Mouse (Mus musculus): ENCODE measurements around the gene Hmmr. TPM values are rescaled to one million over a fixed set of nuclear protein-coding genes. Genes with fewer than 3 reads are reported as not detected.
A peak's percentile ranks its signal among the peaks of the same experiment; 100 is the strongest.
"Not testable (repeated sequence)": the region's sequence is repeated elsewhere in the genome, so short reads cannot be mapped to it uniquely, and the experiment has no call there.

Hmmr gene
- total RNA-seq, 1 experiment = 108 TPM

GRCm38 (mm10) chr11:40732997-40733338 lies 254 bp downstream of the Hmmr start:
- peak overlapping the region; percentile 90 for H3K9ac ChIP-seq (ENCODE audit: insufficient read depth, low read depth, low read length, poor library complexity, severe bottlenecking)
- TF ChIP-seq HCFC1 (IDR thresholded peaks at IDR 0.05; ENCODE audit: borderline replicate concordance, insufficient read depth, low read length) (no peak), CHD2 (IDR thresholded peaks at IDR 0.05; ENCODE audit: low read depth, low read length) (no peak), ZNF384 (IDR thresholded peaks at IDR 0.05; ENCODE audit: low read depth, low read length) (no peak), ZC3H11A (IDR thresholded peaks at IDR 0.05; ENCODE audit: borderline replicate concordance, low read depth, low read length) (no peak), MAFK (IDR thresholded peaks at IDR 0.05; ENCODE audit: insufficient read depth, low read depth, low read length) (no peak)
- H3K4me1 ChIP-seq (ENCODE audit: control insufficient read depth in 2 of 2, insufficient read depth in 2 of 2, low read length in 2 of 2, poor library complexity in 1 of 2) = peaks cover 0 to 4% of the 10 kb centered on the region in 2 experiments; a peak in 1 of 4 replicates
- peak overlapping the region; percentile 76 to 83 for H3K4me3 ChIP-seq (ENCODE audit: insufficient read depth in 1 of 2, low read depth in 1 of 2, low read length in 2 of 2, poor library complexity in 1 of 2, severe bottlenecking in 1 of 2)
- peaks cover 13% of the 10 kb centered on the region for H3K36me3 ChIP-seq (ENCODE audit: control insufficient read depth, insufficient read depth, low read length, poor library complexity, severe bottlenecking)
- in situ Hi-C loops (cut with MboI; ENCODE audit: low sequenced_read_pairs in 2 of 2, unreplicated experiment in 2 of 2) = no loop called here
- peak overlapping the region; percentile 63; the same call in 1 of the 2 replicates for H3K27ac ChIP-seq (ENCODE audit: insufficient read depth, low read depth, low read length, poor library complexity, severe bottlenecking)
- H3K9me3 ChIP-seq (ENCODE audit: control insufficient read depth, insufficient read depth, low read depth, low read length) = no peaks in the 10 kb centered on the region
- no peak for DNase-seq (ENCODE audit: low read depth, low spot score)

GRCm38 (mm10) chr11:40718324-40718723 lies 14.9 kb downstream of the Hmmr start:
- H3K36me3 ChIP-seq (ENCODE audit: control insufficient read depth, insufficient read depth, low read length, poor library complexity, severe bottlenecking) = peaks cover 42% of the 10 kb centered on the region
- H3K9ac ChIP-seq (ENCODE audit: insufficient read depth, low read depth, low read length, poor library complexity, severe bottlenecking) = no peak overlapping the region
- no peak overlapping the region for H3K4me3 ChIP-seq (ENCODE audit: insufficient read depth in 1 of 2, low read depth in 1 of 2, low read length in 2 of 2, poor library complexity in 1 of 2, severe bottlenecking in 1 of 2)
- no peak for DNase-seq (ENCODE audit: low read depth, low spot score)
- no peaks in the 10 kb centered on the region for H3K9me3 ChIP-seq (ENCODE audit: control insufficient read depth, insufficient read depth, low read depth, low read length)
- TF ChIP-seq MAFK (IDR thresholded peaks at IDR 0.05; ENCODE audit: insufficient read depth, low read depth, low read length) (no peak), CHD2 (IDR thresholded peaks at IDR 0.05; ENCODE audit: low read depth, low read length) (no peak), ZC3H11A (IDR thresholded peaks at IDR 0.05; ENCODE audit: borderline replicate concordance, low read depth, low read length) (no peak), ZNF384 (IDR thresholded peaks at IDR 0.05; ENCODE audit: low read depth, low read length) (no peak), HCFC1 (IDR thresholded peaks at IDR 0.05; ENCODE audit: borderline replicate concordance, insufficient read depth, low read length) (no peak)
- H3K4me1 ChIP-seq (ENCODE audit: control insufficient read depth in 2 of 2, insufficient read depth in 2 of 2, low read length in 2 of 2, poor library complexity in 1 of 2) = no peaks in the 10 kb centered on the region
- no peak overlapping the region for H3K27ac ChIP-seq (ENCODE audit: insufficient read depth, low read depth, low read length, poor library complexity, severe bottlenecking)
- in situ Hi-C loops (cut with MboI; ENCODE audit: low sequenced_read_pairs in 2 of 2, unreplicated experiment in 2 of 2) = no loop called here

GRCm38 (mm10) chr11:40715524-40715923 lies 17.7 kb downstream of the Hmmr start:
- no peak for DNase-seq (ENCODE audit: low read depth, low spot score)
- H3K4me3 ChIP-seq (ENCODE audit: insufficient read depth in 1 of 2, low read depth in 1 of 2, low read length in 2 of 2, poor library complexity in 1 of 2, severe bottlenecking in 1 of 2) = no peak overlapping the region
- in situ Hi-C loops (cut with MboI; ENCODE audit: low sequenced_read_pairs in 2 of 2, unreplicated experiment in 2 of 2) = no loop called here
- H3K36me3 ChIP-seq (ENCODE audit: control insufficient read depth, insufficient read depth, low read length, poor library complexity, severe bottlenecking) = peaks cover 33% of the 10 kb centered on the region
- H3K27ac ChIP-seq (ENCODE audit: insufficient read depth, low read depth, low read length, poor library complexity, severe bottlenecking) = no peak overlapping the region
- H3K4me1 ChIP-seq (ENCODE audit: control insufficient read depth in 2 of 2, insufficient read depth in 2 of 2, low read length in 2 of 2, poor library complexity in 1 of 2) = no peaks in the 10 kb centered on the region
- no peaks in the 10 kb centered on the region for H3K9me3 ChIP-seq (ENCODE audit: control insufficient read depth, insufficient read depth, low read depth, low read length)
- no peak for TF ChIP-seq ZC3H11A (IDR thresholded peaks at IDR 0.05; ENCODE audit: borderline replicate concordance, low read depth, low read length)
- TF ChIP-seq HCFC1 (IDR thresholded peaks at IDR 0.05; ENCODE audit: borderline replicate concordance, insufficient read depth, low read length) = no peak
- TF ChIP-seq ZNF384 (IDR thresholded peaks at IDR 0.05; ENCODE audit: low read depth, low read length) = no peak
- TF ChIP-seq CHD2 (IDR thresholded peaks at IDR 0.05; ENCODE audit: low read depth, low read length) = no peak
- TF ChIP-seq MAFK (IDR thresholded peaks at IDR 0.05; ENCODE audit: insufficient read depth, low read depth, low read length) = no peak
- H3K9ac ChIP-seq (ENCODE audit: insufficient read depth, low read depth, low read length, poor library complexity, severe bottlenecking) = no peak overlapping the region

- Histone ChIP-seq H3K27ac (ENCODE audit: insufficient read depth, low read depth, low read length, poor library complexity, severe bottlenecking) (no peak overlapping the region), H3K4me1 (ENCODE audit: control insufficient read depth in 2 of 2, insufficient read depth in 2 of 2, low read length in 2 of 2, poor library complexity in 1 of 2) (no peaks in the 10 kb centered on the region), H3K9ac (ENCODE audit: insufficient read depth, low read depth, low read length, poor library complexity, severe bottlenecking) (no peak overlapping the region), H3K36me3 (ENCODE audit: control insufficient read depth, insufficient read depth, low read length, poor library complexity, severe bottlenecking) (peaks cover 36% of the 10 kb centered on the region), H3K9me3 (ENCODE audit: control insufficient read depth, insufficient read depth, low read depth, low read length) (no peaks in the 10 kb centered on the region), H3K4me3 (ENCODE audit: insufficient read depth in 1 of 2, low read depth in 1 of 2, low read length in 2 of 2, poor library complexity in 1 of 2, severe bottlenecking in 1 of 2) (no peak overlapping the region)
- TF ChIP-seq ZNF384 (IDR thresholded peaks at IDR 0.05; ENCODE audit: low read depth, low read length) (no peak), ZC3H11A (IDR thresholded peaks at IDR 0.05; ENCODE audit: borderline replicate concordance, low read depth, low read length) (no peak), HCFC1 (IDR thresholded peaks at IDR 0.05; ENCODE audit: borderline replicate concordance, insufficient read depth, low read length) (no peak), CHD2 (IDR thresholded peaks at IDR 0.05; ENCODE audit: low read depth, low read length) (no peak), MAFK (IDR thresholded peaks at IDR 0.05; ENCODE audit: insufficient read depth, low read depth, low read length) (no peak)
- DNase-seq (ENCODE audit: low read depth, low spot score) = no peak
- in situ Hi-C loops (cut with MboI; ENCODE audit: low sequenced_read_pairs in 2 of 2, unreplicated experiment in 2 of 2) = no loop called here
Measured at GRCm38 (mm10) chr11:40713858-40714257, 19.4 kb downstream of the Hmmr start.

GRCm38 (mm10) chr11:40709899-40710298 lies 23.3 kb downstream of the Hmmr start:
- H3K9me3 ChIP-seq (ENCODE audit: control insufficient read depth, insufficient read depth, low read depth, low read length); DNase-seq (ENCODE audit: low read depth, low spot score); in situ Hi-C loops (cut with MboI; ENCODE audit: low sequenced_read_pairs in 2 of 2, unreplicated experiment in 2 of 2); H3K4me1 ChIP-seq (ENCODE audit: control insufficient read depth in 2 of 2, insufficient read depth in 2 of 2, low read length in 2 of 2, poor library complexity in 1 of 2); H3K9ac ChIP-seq (ENCODE audit: insufficient read depth, low read depth, low read length, poor library complexity, severe bottlenecking); H3K4me3 ChIP-seq (ENCODE audit: insufficient read depth in 1 of 2, low read depth in 1 of 2, low read length in 2 of 2, poor library complexity in 1 of 2, severe bottlenecking in 1 of 2); H3K27ac ChIP-seq (ENCODE audit: insufficient read depth, low read depth, low read length, poor library complexity, severe bottlenecking): not testable (repeated sequence)
- H3K36me3 ChIP-seq (ENCODE audit: control insufficient read depth, insufficient read depth, low read length, poor library complexity, severe bottlenecking) = peaks cover 44% of the 10 kb centered on the region

Data from ES-E14 (cell line).